Mouse (Mus musculus) MEL (cell line): ENCODE data around the gene Gatm. TPM values are rescaled to one million over a fixed set of nuclear protein-coding genes. Genes with fewer than 3 reads are reported as not detected.

Experiments
- DNase-seq: peaks from one replicate; pipeline ENCODE4 v3.0.0; 2011; ENCODE audit warnings: low read depth, low spot score
- H3K27ac ChIP-seq: 2 replicates; pipeline ENCODE4 v1.5.1; 2012; ENCODE audit warnings: low read depth, mild to moderate bottlenecking, control low read depth, low read length, moderate library complexity; ENCODE audit not compliant: control insufficient read depth
- H3K27me3 ChIP-seq, 2 experiments: fragments of 150-350 bp in 1 of 2; sonication (generic) in 1 of 2; 2 replicates each; pipeline ENCODE4 v1.6.1; 2012; ENCODE audit warnings: low read length in 2 of 2, mild to moderate bottlenecking in 2 of 2, improper control_type of control experiment in 1 of 2, moderate library complexity in 1 of 2; ENCODE audit not compliant: insufficient read depth in 2 of 2, control insufficient read depth in 1 of 2
- H3K36me3 ChIP-seq, 2 experiments: 2 replicates each; pipeline ENCODE4 v1.6.1; 2012 to 2014; ENCODE audit warnings: low read length in 2 of 2, improper control_type of control experiment in 1 of 2, inconsistent platforms in 1 of 2, mild to moderate bottlenecking in 1 of 2; ENCODE audit not compliant: insufficient read depth in 2 of 2, control insufficient read depth in 1 of 2
- H3K4me1 ChIP-seq, 2 experiments: fragments of 150-350 bp in 1 of 2; sonication (generic) in 1 of 2; 2 replicates each; pipeline ENCODE4 v1.6.1; 2012; ENCODE audit warnings: low read length in 2 of 2, improper control_type of control experiment in 1 of 2, mild to moderate bottlenecking in 1 of 2; ENCODE audit not compliant: insufficient read depth in 2 of 2, control insufficient read depth in 1 of 2
- H3K4me3 ChIP-seq, 2 experiments: fragments of 150-350 bp in 1 of 2; sonication (generic) in 1 of 2; 2 replicates each; pipeline ENCODE4 v1.5.1; 2012; ENCODE audit warnings: low read depth in 2 of 2, low read length in 2 of 2, mild to moderate bottlenecking in 2 of 2, moderate library complexity in 2 of 2, control low read depth in 1 of 2, improper control_type of control experiment in 1 of 2; ENCODE audit not compliant: control insufficient read depth in 1 of 2, insufficient read depth in 1 of 2
- H3K79me2 ChIP-seq: 2 replicates; pipeline ENCODE4 v1.6.1; 2012; ENCODE audit warnings: mild to moderate bottlenecking, low read length, moderate library complexity; ENCODE audit not compliant: control insufficient read depth, poor library complexity, insufficient read depth
- H3K9ac ChIP-seq: 2 replicates; pipeline ENCODE4 v1.6.1; 2012; ENCODE audit warnings: low read depth, mild to moderate bottlenecking, control low read depth, low read length, moderate library complexity; ENCODE audit not compliant: control insufficient read depth, poor library complexity, severe bottlenecking
- H3K9me3 ChIP-seq: fragments of 150-350 bp; sonication (generic); replicated peaks from 2 replicates; pipeline ENCODE4 v1.6.1; 2012; ENCODE audit warnings: mild to moderate bottlenecking, low read length, improper control_type of control experiment, moderate library complexity; ENCODE audit not compliant: insufficient read depth
- CTCF ChIP-seq, 3 experiments: IDR thresholded peaks in 2 of 3; conservative IDR thresholded peaks in 1 of 3; 2 replicates each; pipeline ENCODE4 v1.5.1; 2011 to 2012; ENCODE audit warnings: low read length in 3 of 3, low read depth in 2 of 3, mild to moderate bottlenecking in 2 of 3, improper control_type of control experiment in 1 of 3, inconsistent platforms in 1 of 3, mixed read lengths in 1 of 3, moderate library complexity in 1 of 3; ENCODE audit not compliant: control insufficient read depth in 1 of 3, insufficient read depth in 1 of 3, poor library complexity in 1 of 3, severe bottlenecking in 1 of 3
- E2F4 ChIP-seq: IDR thresholded peaks from 2 replicates; pipeline ENCODE4 v1.6.1; 2011; ENCODE audit warnings: low read depth, low read length, improper control_type of control experiment, borderline replicate concordance
- ELF1 ChIP-seq: IDR thresholded peaks from 2 replicates; pipeline ENCODE4 v1.6.1; 2014; ENCODE audit warnings: low read depth, mild to moderate bottlenecking, inconsistent platforms, low read length, improper control_type of control experiment, moderate library complexity
- EP300 ChIP-seq, 2 experiments: IDR thresholded peaks; 2 replicates each; pipeline ENCODE4 v1.6.1; 2011; ENCODE audit warnings: improper control_type of control experiment in 2 of 2, low read length in 2 of 2, low read depth in 1 of 2, mild to moderate bottlenecking in 1 of 2
- ETS1 ChIP-seq: IDR thresholded peaks from 2 replicates; pipeline ENCODE4 v1.6.1; 2012; ENCODE audit warnings: low read depth, mild to moderate bottlenecking, inconsistent platforms, low read length, improper control_type of control experiment, moderate library complexity
- GABPA ChIP-seq: IDR thresholded peaks from 2 replicates; pipeline ENCODE4 v1.6.1; 2012; ENCODE audit warnings: low read depth, mild to moderate bottlenecking, inconsistent platforms, low read length, improper control_type of control experiment, moderate library complexity
- JUND ChIP-seq: IDR thresholded peaks from 2 replicates; pipeline ENCODE4 v1.6.1; 2011; ENCODE audit warnings: low read depth, mild to moderate bottlenecking, improper control_type of control experiment, low read length
- KAT2A ChIP-seq: conservative IDR thresholded peaks from 2 replicates; pipeline ENCODE4 v1.6.1; 2012; ENCODE audit warnings: low read depth, low read length, improper control_type of control experiment, inconsistent platforms
- MAFK ChIP-seq: IDR thresholded peaks from 2 replicates; pipeline ENCODE4 v1.6.1; 2011; ENCODE audit warnings: low read depth, mild to moderate bottlenecking, low read length, improper control_type of control experiment, borderline replicate concordance
- MAX ChIP-seq: IDR thresholded peaks from 2 replicates; pipeline ENCODE4 v1.6.1; 2011; ENCODE audit warnings: low read length, improper control_type of control experiment
- MYB ChIP-seq: IDR thresholded peaks from 2 replicates; pipeline ENCODE4 v1.6.1; 2011; ENCODE audit warnings: mild to moderate bottlenecking, low read depth, low read length, improper control_type of control experiment
- MYC ChIP-seq: IDR thresholded peaks from 2 replicates; pipeline ENCODE4 v1.6.1; 2011; ENCODE audit warnings: low read depth, mild to moderate bottlenecking, low read length, improper control_type of control experiment, moderate library complexity
- NELFE ChIP-seq: IDR thresholded peaks from 2 replicates; pipeline ENCODE4 v1.6.1; 2011; ENCODE audit warnings: low read depth, low read length, improper control_type of control experiment
- NRF1 ChIP-seq: IDR thresholded peaks from 2 replicates; pipeline ENCODE4 v1.6.1; 2014; ENCODE audit warnings: low read depth, mild to moderate bottlenecking, inconsistent platforms, low read length, improper control_type of control experiment, moderate library complexity; ENCODE audit not compliant: poor library complexity, insufficient read depth, severe bottlenecking
- POLR2A ChIP-seq, 2 experiments: IDR thresholded peaks; 2 replicates each; pipeline ENCODE4 v1.6.1; 2011 to 2012; ENCODE audit warnings: low read length in 2 of 2, mild to moderate bottlenecking in 2 of 2, control low read depth in 1 of 2, improper control_type of control experiment in 1 of 2, low read depth in 1 of 2, moderate library complexity in 1 of 2; ENCODE audit not compliant: control insufficient read depth in 1 of 2, insufficient read depth in 1 of 2, poor library complexity in 1 of 2
- POLR2AphosphoS2 ChIP-seq: IDR thresholded peaks from 2 replicates; pipeline ENCODE4 v1.6.1; 2011; ENCODE audit warnings: low read length, improper control_type of control experiment
- POLR2AphosphoS5 ChIP-seq: IDR thresholded peaks from 2 replicates; pipeline ENCODE4 v1.6.1; 2012; ENCODE audit warnings: low read depth, borderline replicate concordance, mild to moderate bottlenecking, inconsistent platforms, low read length, moderate library complexity, mixed read lengths
- RAD21 ChIP-seq: IDR thresholded peaks from 2 replicates; pipeline ENCODE4 v1.6.1; 2011; ENCODE audit warnings: mild to moderate bottlenecking, low read depth, low read length, improper control_type of control experiment
- RCOR1 ChIP-seq: IDR thresholded peaks from 2 replicates; pipeline ENCODE4 v1.6.1; 2012; ENCODE audit warnings: low read depth, mild to moderate bottlenecking, inconsistent platforms, low read length, improper control_type of control experiment
- SIN3A ChIP-seq: IDR thresholded peaks from 2 replicates; pipeline ENCODE4 v1.6.1; 2012; ENCODE audit warnings: low read length, improper control_type of control experiment, inconsistent platforms
- SMC3 ChIP-seq: IDR thresholded peaks from 2 replicates; pipeline ENCODE4 v1.6.1; 2011; ENCODE audit warnings: low read depth, low read length, improper control_type of control experiment
- TAL1 ChIP-seq: IDR thresholded peaks from 2 replicates; pipeline ENCODE4 v1.6.1; 2012; ENCODE audit warnings: mild to moderate bottlenecking, inconsistent platforms, low read length, moderate library complexity, mixed read lengths
- TBP ChIP-seq: IDR thresholded peaks from 2 replicates; pipeline ENCODE4 v1.8.0; 2011; ENCODE audit warnings: low read depth, low read length, improper control_type of control experiment
- USF1 ChIP-seq: IDR thresholded peaks from 2 replicates; pipeline ENCODE4 v1.6.1; 2014; ENCODE audit warnings: low read depth, mild to moderate bottlenecking, inconsistent platforms, low read length, improper control_type of control experiment, moderate library complexity
- USF2 ChIP-seq, 2 experiments: IDR thresholded peaks; 2 replicates each; pipeline ENCODE4 v1.6.1; 2011 to 2012; ENCODE audit warnings: improper control_type of control experiment in 2 of 2, low read length in 2 of 2, borderline replicate concordance in 1 of 2, inconsistent platforms in 1 of 2, low read depth in 1 of 2, mild to moderate bottlenecking in 1 of 2; ENCODE audit not compliant: insufficient read depth in 1 of 2
- ZC3H11A ChIP-seq: IDR thresholded peaks from 2 replicates; pipeline ENCODE4 v1.6.1; 2012; ENCODE audit warnings: low read depth, mild to moderate bottlenecking, inconsistent platforms, low read length, improper control_type of control experiment
- ZKSCAN1 ChIP-seq: IDR thresholded peaks from 2 replicates; pipeline ENCODE4 v1.6.1; 2012; ENCODE audit warnings: low read depth, mild to moderate bottlenecking, inconsistent platforms, low read length, improper control_type of control experiment, moderate library complexity
- ZMIZ1 ChIP-seq: IDR thresholded peaks from 2 replicates; pipeline ENCODE4 v1.6.1; 2012; ENCODE audit warnings: low read depth, mild to moderate bottlenecking, inconsistent platforms, low read length, improper control_type of control experiment, moderate library complexity
- polyA plus RNA-seq, 2 experiments: library from polyadenylated mRNA; stranded (reverse) in 1 of 2; unstranded in 1 of 2; fragments of >175 nt in 1 of 2; fragments of >200 nt in 1 of 2; gene quantifications; 2 replicates each; pipeline versions ENCODE4 v1.2.1 to v1.2.4; 2012; ENCODE audit warnings: low replicate concordance in 2 of 2, low read depth in 1 of 2; ENCODE audit not compliant: insufficient read length in 2 of 2, insufficient read depth in 1 of 2, missing spikeins in 1 of 2
- total RNA-seq: library from RNA; depleted of rRNA; stranded (reverse); fragments of 300-350 nt; gene quantifications from 2 replicates; pipeline ENCODE4 v1.2.3, GENCODE M21; 2012

Gatm gene
- total and polyA plus RNA-seq, 3 experiments = not detected

DNA sequence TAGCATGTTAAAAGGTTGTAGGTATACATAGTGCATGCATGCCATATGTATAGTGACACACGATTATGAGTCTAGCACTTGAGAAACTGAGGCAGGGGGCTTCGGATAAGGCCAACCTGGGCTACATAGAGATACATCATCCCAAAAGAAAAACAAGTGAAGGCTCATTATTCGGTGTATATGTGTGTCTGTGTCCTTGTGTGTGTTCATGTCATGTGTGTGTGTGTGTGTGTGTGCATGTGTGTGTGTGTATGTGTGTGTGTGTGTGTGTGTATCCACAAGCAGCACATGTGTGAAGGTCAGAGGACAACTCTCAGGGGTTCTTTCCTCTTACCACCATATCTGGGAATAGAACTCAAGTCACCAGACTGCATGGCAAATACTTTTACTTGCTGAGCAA, 28.8 kb downstream of the Gatm start:
- H3K27me3 ChIP-seq = no peaks in the 10 kb centered on the region
- no peak for DNase-seq
- no peaks in the 10 kb centered on the region for H3K9me3 ChIP-seq
- H3K4me3 ChIP-seq = no peak overlapping the region
- H3K9ac ChIP-seq = no peak overlapping the region
- no peak overlapping the region for H3K27ac ChIP-seq
- H3K36me3 ChIP-seq = no peaks in the 10 kb centered on the region
- no peak for TF ChIP-seq TBP
- TF ChIP-seq NELFE = no peak
- TF ChIP-seq POLR2AphosphoS5 = no peak
- no peak for TF ChIP-seq CTCF (IDR thresholded peaks at IDR 0.05 in 2 of 3, conservative IDR thresholded peaks at IDR 0.05 in 1 of 3; ENCODE audit: control insufficient read depth in 1 of 3, insufficient read depth in 1 of 3, low read depth in 2 of 3, low read length in 3 of 3, poor library complexity in 1 of 3, severe bottlenecking in 1 of 3)
- TF ChIP-seq RCOR1 = no peak
- TF ChIP-seq ZC3H11A = no peak
- TF ChIP-seq MYC = no peak
- TF ChIP-seq JUND = no peak
- TF ChIP-seq USF1 = no peak
- no peak for TF ChIP-seq ZMIZ1
- no peak for TF ChIP-seq SIN3A
- no peak for TF ChIP-seq MYB
- TF ChIP-seq KAT2A = no peak
- TF ChIP-seq MAFK = no peak
- no peak for TF ChIP-seq TAL1
- H3K4me1 ChIP-seq = no peaks in the 10 kb centered on the region
- no peaks in the 10 kb centered on the region for H3K79me2 ChIP-seq

DNA sequence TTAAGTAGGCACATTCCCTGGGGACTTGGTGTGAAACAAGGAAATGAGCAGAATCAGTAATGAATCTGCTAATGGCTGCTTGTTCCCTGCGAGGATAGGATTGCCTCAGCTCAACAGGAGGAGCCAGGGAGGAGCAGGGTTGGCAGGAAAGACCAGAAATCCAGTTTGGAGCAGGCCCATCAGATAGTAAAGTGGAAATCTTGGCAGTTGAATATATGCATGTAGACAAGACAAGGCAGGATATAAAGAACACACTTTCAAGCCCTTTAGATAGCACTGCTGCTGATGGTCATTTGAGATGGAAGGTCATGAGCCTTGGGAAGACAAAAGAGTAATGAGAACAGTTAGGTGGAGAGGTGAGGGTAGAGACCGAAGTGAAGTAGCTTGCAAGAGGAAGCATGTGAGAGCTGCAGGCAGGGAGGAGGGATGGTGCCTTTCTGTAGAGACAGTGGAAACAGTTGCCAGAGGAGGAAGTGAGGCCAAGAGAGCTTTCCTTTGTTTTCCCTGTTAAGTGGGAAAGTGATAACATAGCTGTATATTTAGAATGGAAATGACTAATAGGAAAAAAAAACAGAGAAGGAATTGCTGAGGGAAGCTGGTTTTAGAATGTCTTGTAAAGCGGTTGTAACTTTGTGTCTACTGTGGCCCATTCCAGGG, 29.6 kb downstream of the Gatm start:
- H3K79me2 ChIP-seq = no peaks in the 10 kb centered on the region
- H3K4me3 ChIP-seq = no peak overlapping the region
- no peaks in the 10 kb centered on the region for H3K36me3 ChIP-seq
- TF ChIP-seq ZC3H11A = no peak
- no peak for TF ChIP-seq POLR2A (IDR thresholded peaks at IDR 0.05; ENCODE audit: control insufficient read depth in 1 of 2, insufficient read depth in 1 of 2, low read depth in 1 of 2, low read length in 2 of 2, poor library complexity in 1 of 2)
- TF ChIP-seq EP300 (IDR thresholded peaks at IDR 0.05; ENCODE audit: low read depth in 1 of 2, low read length in 2 of 2) = no peak
- TF ChIP-seq TBP = no peak
- no peak for TF ChIP-seq USF2 (IDR thresholded peaks at IDR 0.05; ENCODE audit: borderline replicate concordance in 1 of 2, insufficient read depth in 1 of 2, low read depth in 1 of 2, low read length in 2 of 2)
- TF ChIP-seq NRF1 = no peak
- TF ChIP-seq RAD21 = no peak
- TF ChIP-seq SMC3 = no peak
- no peak for TF ChIP-seq JUND
- TF ChIP-seq GABPA = no peak
- TF ChIP-seq CTCF (IDR thresholded peaks at IDR 0.05 in 2 of 3, conservative IDR thresholded peaks at IDR 0.05 in 1 of 3; ENCODE audit: control insufficient read depth in 1 of 3, insufficient read depth in 1 of 3, low read depth in 2 of 3, low read length in 3 of 3, poor library complexity in 1 of 3, severe bottlenecking in 1 of 3) = no peak
- no peak for TF ChIP-seq ETS1
- TF ChIP-seq MAX = no peak
- TF ChIP-seq E2F4 = no peak
- no peak for TF ChIP-seq MAFK
- TF ChIP-seq POLR2AphosphoS2 = no peak
- TF ChIP-seq USF1 = no peak
- no peak for TF ChIP-seq ELF1
- TF ChIP-seq ZKSCAN1 = no peak
- H3K27ac ChIP-seq = no peak overlapping the region
- H3K9ac ChIP-seq = no peak overlapping the region
- H3K9me3 ChIP-seq = no peaks in the 10 kb centered on the region
- DNase-seq = no peak
- H3K4me1 ChIP-seq = no peaks in the 10 kb centered on the region
- no peaks in the 10 kb centered on the region; a peak in 1 of 4 replicates for H3K27me3 ChIP-seq
